In the genomic region with DNA sequence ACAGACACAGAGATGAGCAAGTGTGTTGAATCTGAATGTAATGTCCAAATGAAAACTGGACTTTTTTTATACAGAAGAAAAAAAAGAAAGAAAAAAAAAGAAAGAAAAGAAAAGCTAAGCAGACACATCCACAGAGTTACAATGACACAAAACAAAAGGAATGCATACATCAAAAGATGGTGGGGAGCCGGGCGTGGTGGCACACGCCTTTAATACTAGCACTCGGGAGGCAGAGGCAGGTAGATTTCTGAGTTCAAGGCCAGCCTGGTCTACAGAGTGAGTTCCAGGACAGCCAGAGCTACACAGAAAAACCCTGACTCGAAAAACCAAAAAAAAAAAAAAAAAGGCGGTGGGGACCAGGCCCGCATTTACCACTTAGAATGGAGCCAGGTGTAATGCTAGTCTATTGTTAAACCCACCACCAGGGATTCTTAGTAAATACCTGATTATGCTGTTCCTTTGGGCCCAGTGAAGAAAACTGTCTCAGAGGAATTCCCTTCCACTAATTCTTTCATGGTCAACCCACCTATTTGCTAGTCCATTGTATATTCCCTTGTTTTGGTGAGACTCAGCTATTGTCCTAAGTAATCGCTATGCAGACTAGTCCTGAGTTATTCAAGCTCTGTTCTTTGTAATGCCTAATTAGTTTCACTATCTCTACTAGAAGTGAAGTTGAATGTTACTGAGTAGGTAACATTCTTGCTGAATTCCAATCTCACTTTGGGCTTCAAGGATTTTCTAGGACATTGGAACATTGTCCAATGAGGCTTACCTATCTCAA, we compare ENCODE assay signal across 18 mouse cellular contexts.
"Had no signal": no experiment of that assay in that cellular context is flagged by ENCODE, and none has a peak within 500 bp of the region (broad histone marks: within the 10 kb centered on the region; RNA-seq: fewer than 3 reads in every experiment).

No protein-coding gene starts in this region.

- H3K27ac ChIP-seq: midbrain, embryonic 10.5 days; midbrain, embryonic 12.5 days; neural tube, embryonic 13.5 days; neural tube, embryonic 15.5 days had no signal

- H3K4me1 ChIP-seq: midbrain, embryonic 10.5 days; midbrain, embryonic 12.5 days; neural tube, embryonic 13.5 days; neural tube, embryonic 15.5 days had no signal

- DNase-seq: lung, embryonic 14.5 days; lung, postnatal 10 days; lung, postnatal 4 days; midbrain, embryonic 14.5 days; retina, postnatal 1 day; right cerebral cortex, adult 18-20 months; right cerebral cortex, postnatal 25 days; right cerebral cortex, postnatal 4 days; spleen, adult 18-20 months; thymus, adult 18-20 months; thymus, postnatal 14 days; thymus, postnatal 36 days had no signal

- H3K36me3 ChIP-seq: midbrain, embryonic 10.5 days; midbrain, embryonic 12.5 days; neural tube, embryonic 13.5 days; neural tube, embryonic 15.5 days had no signal

- H3K4me3 ChIP-seq: midbrain, embryonic 10.5 days; midbrain, embryonic 12.5 days; myocyte; neural tube, embryonic 13.5 days; neural tube, embryonic 15.5 days had no signal

- H3K9me3 ChIP-seq: midbrain, embryonic 10.5 days; midbrain, embryonic 12.5 days; neural tube, embryonic 13.5 days; neural tube, embryonic 15.5 days had no signal

- ATAC-seq: midbrain, embryonic 16.5 days had no signal

- H3K27me3 ChIP-seq: midbrain, embryonic 12.5 days; neural tube, embryonic 13.5 days; neural tube, embryonic 15.5 days had no signal

- H3K4me2 ChIP-seq: lung, embryonic 14.5 days; midbrain, embryonic 12.5 days; neural tube, embryonic 13.5 days; neural tube, embryonic 15.5 days had no signal

- H3K9ac ChIP-seq: lung, embryonic 14.5 days; midbrain, embryonic 12.5 days; neural tube, embryonic 13.5 days; neural tube, embryonic 15.5 days had no signal
